Mouse (Mus musculus) liver, adult 2 months (tissue): ENCODE measurements around the gene Slc38a9.

Experiments
- CTCF ChIP-seq: fragments of 200-500 bp; IDR thresholded peaks from 2 replicates; pipeline ENCODE4 v1.5.1; 2011; ENCODE audit warnings: low read depth, low read length, control low read depth
- POLR2A ChIP-seq: fragments of 200-500 bp; IDR thresholded peaks from 2 replicates; pipeline ENCODE4 v1.6.1; 2011; ENCODE audit warnings: low read length, control low read depth; ENCODE audit not compliant: insufficient read depth; ENCODE audit errors: extremely low read depth

DNA sequence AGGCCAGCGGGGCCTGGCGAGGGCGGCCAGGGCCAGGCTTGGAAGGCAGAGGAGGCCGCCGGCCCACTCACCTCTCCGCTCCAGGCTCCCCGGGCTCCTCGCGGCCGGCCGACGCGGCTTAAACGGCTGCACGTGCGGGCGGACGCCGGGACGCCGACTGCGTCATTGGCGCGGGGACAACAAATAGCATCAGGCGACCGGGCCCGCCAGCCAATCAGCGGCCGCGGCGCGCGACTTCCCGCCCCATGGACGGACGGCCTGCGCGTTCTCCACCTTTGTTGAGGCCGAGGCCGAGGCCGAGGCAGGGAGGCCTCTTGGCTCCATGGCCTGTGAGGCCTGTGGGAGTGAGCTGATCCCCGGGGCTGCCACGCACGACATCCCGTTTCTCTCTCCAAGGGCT is 8.3 kb upstream of the Slc38a9 start, which contains the start of gene Ddx4:
- no peak for TF ChIP-seq CTCF
- TF ChIP-seq POLR2A, result no peak
